Mouse (Mus musculus): ENCODE measurements around the gene B830017H08Rik. TPM values are rescaled to one million over a fixed set of nuclear protein-coding genes. Genes with fewer than 3 reads are reported as not detected.

The B830017H08Rik gene
- total and polyA plus RNA-seq, 2 experiments from 2014 or later = 7.8 to 13.5 TPM

DNA sequence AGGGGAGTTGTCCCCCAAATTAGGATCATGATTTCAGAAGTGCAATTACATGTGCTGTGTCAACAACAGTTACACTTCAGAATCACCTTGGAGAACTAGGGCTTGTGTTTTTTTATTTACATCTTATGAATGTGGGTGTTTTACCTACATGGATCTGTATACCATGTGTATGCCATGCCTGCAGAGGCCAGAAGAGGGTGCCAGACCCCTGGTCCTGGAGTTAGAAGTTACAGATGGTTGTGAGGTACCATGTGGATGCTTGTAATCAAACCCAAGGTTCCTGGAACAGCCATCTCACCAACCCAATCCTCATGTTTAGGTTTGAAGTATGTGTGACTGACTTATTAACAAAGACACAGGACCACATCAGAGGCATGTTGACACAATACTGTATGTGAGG lies 25.7 kb downstream of the B830017H08Rik start:
- Histone ChIP-seq H3K4me3 (ENCODE audit: low read depth, low read length) (no peak overlapping the region), H3K27me3 (ENCODE audit: insufficient read depth, low read length) (no peaks in the 10 kb centered on the region), H3K9me3 (ENCODE audit: low read length) (no peaks in the 10 kb centered on the region), H3K4me1 (ENCODE audit: insufficient read depth, low read length) (no peaks in the 10 kb centered on the region), H3K27ac (ENCODE audit: low read depth, low read length) (no peak overlapping the region), H3K4me2 (ENCODE audit: low read depth, low read length, poor library complexity, severe bottlenecking) (no peak overlapping the region), H3K36me3 (ENCODE audit: insufficient read depth, low read length) (peaks cover 46% of the 10 kb centered on the region), H3K9ac (replicated peaks; ENCODE audit: low read length, poor library complexity, severe bottlenecking) (no peak overlapping the region)
- ATAC-seq (ENCODE audit: low FRiP score) = 0 out of 2 replicates have a peak, but pooled peaks have one; percentile 62
- TF ChIP-seq CTCF (IDR thresholded peaks at IDR 0.05) = peak; percentile 79
- peak; percentile 59 for DNase-seq (ENCODE audit: low spot score)

DNA sequence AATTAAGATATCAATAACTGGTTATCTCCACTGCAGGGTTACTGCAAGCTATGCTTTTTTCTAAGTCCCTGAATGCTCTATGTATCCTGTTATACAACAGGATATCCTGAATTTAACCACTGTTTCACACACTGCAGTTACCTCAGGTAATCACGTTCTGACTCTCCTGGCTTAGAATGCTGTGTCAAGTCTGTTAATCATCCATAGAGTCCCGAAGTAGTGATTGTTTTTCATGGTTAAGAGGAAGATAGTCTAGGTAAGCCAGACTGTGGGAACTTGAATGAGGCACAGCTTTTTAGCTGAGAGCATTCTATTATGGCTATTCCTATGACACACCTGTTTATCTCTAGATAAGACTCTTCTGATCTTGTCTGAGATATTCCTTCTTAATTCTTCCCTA lies 32.4 kb downstream of the B830017H08Rik start:
- Histone ChIP-seq H3K4me1 (ENCODE audit: insufficient read depth, low read length) (no peaks in the 10 kb centered on the region), H3K4me3 (ENCODE audit: low read depth, low read length) (no peak overlapping the region), H3K27ac (ENCODE audit: low read depth, low read length) (no peak overlapping the region), H3K9me3 (ENCODE audit: low read length) (no peaks in the 10 kb centered on the region), H3K9ac (replicated peaks; ENCODE audit: low read length, poor library complexity, severe bottlenecking) (no peak overlapping the region), H3K27me3 (ENCODE audit: insufficient read depth, low read length) (no peaks in the 10 kb centered on the region), H3K4me2 (ENCODE audit: low read depth, low read length, poor library complexity, severe bottlenecking) (no peak overlapping the region), H3K36me3 (ENCODE audit: insufficient read depth, low read length) (peaks cover 13% of the 10 kb centered on the region; the same call in 1 of the 2 replicates)
- 88% methylated on average over 2 of the region's 2 CpGs for WGBS
- ATAC-seq (ENCODE audit: low FRiP score) (no peak), DNase-seq (ENCODE audit: low spot score) (no peak)
- TF ChIP-seq CTCF (IDR thresholded peaks at IDR 0.05) = no peak

DNA sequence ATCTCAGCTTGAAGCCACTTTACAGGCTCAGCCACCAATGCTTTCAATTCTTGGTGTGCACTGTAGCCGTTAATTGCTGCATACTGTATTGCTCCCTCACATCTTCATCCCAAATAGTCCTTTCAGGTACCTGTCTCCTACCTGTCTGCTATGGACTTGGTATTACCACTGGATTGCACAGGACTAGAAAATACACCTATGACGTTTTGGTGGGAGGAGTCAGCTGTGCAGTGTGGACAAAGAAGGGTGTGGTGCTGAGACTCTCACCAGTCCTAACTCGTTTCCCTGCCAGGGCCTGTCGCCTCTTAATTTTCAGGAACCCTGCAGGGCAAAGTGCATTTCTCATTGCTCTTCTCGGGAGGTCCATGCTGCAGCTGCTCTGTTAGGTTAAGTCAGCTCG lies 32.8 kb downstream of the B830017H08Rik start:
- Histone ChIP-seq H3K27me3 (ENCODE audit: insufficient read depth, low read length) (no peaks in the 10 kb centered on the region), H3K4me2 (ENCODE audit: low read depth, low read length, poor library complexity, severe bottlenecking) (no peak overlapping the region), H3K27ac (ENCODE audit: low read depth, low read length) (no peak overlapping the region), H3K4me3 (ENCODE audit: low read depth, low read length) (no peak overlapping the region), H3K9me3 (ENCODE audit: low read length) (no peaks in the 10 kb centered on the region), H3K36me3 (ENCODE audit: insufficient read depth, low read length) (peaks cover 13% of the 10 kb centered on the region; the same call in 1 of the 2 replicates), H3K4me1 (ENCODE audit: insufficient read depth, low read length) (no peaks in the 10 kb centered on the region), H3K9ac (replicated peaks; ENCODE audit: low read length, poor library complexity, severe bottlenecking) (no peak overlapping the region)
- ATAC-seq (ENCODE audit: low FRiP score) = no peak
- peak; percentile 26 for DNase-seq (ENCODE audit: low spot score)
- TF ChIP-seq CTCF (IDR thresholded peaks at IDR 0.05) = no peak
- WGBS = 76% methylated on average over 6 of the region's 6 CpGs

DNA sequence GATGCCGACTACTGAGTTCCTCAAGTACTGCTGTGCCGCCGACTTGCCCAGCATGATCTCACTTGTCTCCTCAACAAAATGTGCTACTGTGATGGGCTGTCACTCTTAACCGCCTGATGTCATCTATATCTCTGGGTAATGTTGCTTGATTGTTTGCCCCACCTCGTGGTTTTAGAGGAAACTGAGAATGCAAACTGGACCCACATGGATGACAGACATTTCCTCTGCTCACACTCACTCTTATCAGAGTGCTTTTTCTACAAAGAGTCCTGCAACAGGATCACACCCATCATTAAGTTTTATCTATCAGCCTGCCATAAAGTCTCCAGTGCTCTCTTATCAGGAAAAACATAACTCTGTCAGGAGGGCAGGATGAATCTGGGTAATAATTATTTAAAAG lies 38.3 kb downstream of the B830017H08Rik start:
- Histone ChIP-seq H3K27me3 (ENCODE audit: insufficient read depth, low read length) (no peaks in the 10 kb centered on the region), H3K9me3 (ENCODE audit: low read length) (no peaks in the 10 kb centered on the region), H3K4me3 (ENCODE audit: low read depth, low read length) (no peak overlapping the region), H3K4me2 (ENCODE audit: low read depth, low read length, poor library complexity, severe bottlenecking) (no peak overlapping the region), H3K27ac (ENCODE audit: low read depth, low read length) (no peak overlapping the region), H3K4me1 (ENCODE audit: insufficient read depth, low read length) (no peaks in the 10 kb centered on the region), H3K36me3 (ENCODE audit: insufficient read depth, low read length) (peaks cover 19% of the 10 kb centered on the region), H3K9ac (replicated peaks; ENCODE audit: low read length, poor library complexity, severe bottlenecking) (no peak overlapping the region)
- no peak for ATAC-seq (ENCODE audit: low FRiP score)
- no peak for DNase-seq (ENCODE audit: low spot score)
- no peak for TF ChIP-seq CTCF (IDR thresholded peaks at IDR 0.05)
- 87% methylated on average over 5 of the region's 5 CpGs for WGBS

DNA sequence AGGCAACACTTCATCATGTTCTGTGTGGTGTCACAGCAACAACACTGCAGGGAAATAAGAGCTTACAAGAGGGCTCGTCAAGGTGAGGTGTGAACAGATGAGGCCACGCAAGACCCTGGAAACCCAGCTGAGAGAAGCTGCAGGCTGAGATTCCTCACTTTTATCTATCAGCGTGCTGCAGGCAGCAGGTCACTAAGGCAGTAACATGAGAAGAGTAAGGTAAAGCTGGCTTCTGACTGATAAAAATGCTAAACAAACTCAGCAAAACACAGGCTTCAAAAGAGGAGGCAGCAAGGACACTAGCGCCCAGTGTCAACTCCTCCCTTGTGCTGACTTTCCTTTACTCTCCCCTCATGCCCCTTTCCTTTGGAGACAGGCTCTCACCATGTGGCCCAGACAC lies 40.1 kb downstream of the B830017H08Rik start:
- H3K4me3 ChIP-seq (ENCODE audit: low read depth, low read length) = no peak overlapping the region
- DNase-seq (ENCODE audit: low spot score) (no peak), ATAC-seq (ENCODE audit: low FRiP score) (no peak)
- no peak overlapping the region for H3K27ac ChIP-seq (ENCODE audit: low read depth, low read length)
- H3K4me1 ChIP-seq (ENCODE audit: insufficient read depth, low read length) = no peaks in the 10 kb centered on the region
- H3K9ac ChIP-seq (replicated peaks; ENCODE audit: low read length, poor library complexity, severe bottlenecking) = no peak overlapping the region
- no peak overlapping the region for H3K4me2 ChIP-seq (ENCODE audit: low read depth, low read length, poor library complexity, severe bottlenecking)
- no peaks in the 10 kb centered on the region for H3K9me3 ChIP-seq (ENCODE audit: low read length)
- peaks cover 19% of the 10 kb centered on the region for H3K36me3 ChIP-seq (ENCODE audit: insufficient read depth, low read length)
- TF ChIP-seq CTCF (IDR thresholded peaks at IDR 0.05) = no peak
- H3K27me3 ChIP-seq (ENCODE audit: insufficient read depth, low read length) = no peaks in the 10 kb centered on the region
- 66% methylated on average over 4 of the region's 4 CpGs for WGBS

DNA sequence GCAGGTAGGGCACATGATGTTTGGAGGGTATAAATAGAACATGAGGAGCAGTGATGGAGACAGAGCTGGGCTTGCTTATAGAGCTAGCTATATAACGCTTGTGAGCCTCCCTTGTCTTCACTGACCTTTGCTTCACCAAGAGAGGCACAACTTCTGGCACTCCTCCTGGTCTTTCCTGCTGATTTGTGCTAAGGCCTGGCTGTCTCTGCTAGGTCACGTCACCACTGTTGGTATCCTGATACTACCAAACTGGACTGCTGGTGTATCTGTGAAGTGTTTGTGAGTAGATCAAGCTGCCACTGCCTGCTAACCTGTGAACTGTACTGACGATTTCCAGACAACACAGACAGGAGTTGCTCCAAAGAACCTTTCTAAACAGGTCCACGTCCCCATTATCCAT lies 42.3 kb downstream of the B830017H08Rik start:
- 94% methylated on average over 4 of the region's 4 CpGs for WGBS
- Histone ChIP-seq H3K4me3 (ENCODE audit: low read depth, low read length) (no peak overlapping the region), H3K4me2 (ENCODE audit: low read depth, low read length, poor library complexity, severe bottlenecking) (no peak overlapping the region), H3K36me3 (ENCODE audit: insufficient read depth, low read length) (peaks cover 9% of the 10 kb centered on the region), H3K9ac (replicated peaks; ENCODE audit: low read length, poor library complexity, severe bottlenecking) (no peak overlapping the region), H3K27ac (ENCODE audit: low read depth, low read length) (no peak overlapping the region), H3K27me3 (ENCODE audit: insufficient read depth, low read length) (no peaks in the 10 kb centered on the region), H3K4me1 (ENCODE audit: insufficient read depth, low read length) (no peaks in the 10 kb centered on the region), H3K9me3 (ENCODE audit: low read length) (no peaks in the 10 kb centered on the region)
- DNase-seq (ENCODE audit: low spot score) (no peak), ATAC-seq (ENCODE audit: low FRiP score) (no peak)
- no peak for TF ChIP-seq CTCF (IDR thresholded peaks at IDR 0.05)

Measured in midbrain, postnatal 0 days (tissue).